Mouse (Mus musculus) midbrain, embryonic 14.5 days (tissue): ENCODE measurements around the gene Dchs1. TPM values are rescaled to one million over a fixed set of nuclear protein-coding genes. Genes with fewer than 3 reads are reported as not detected.

Experiments
- ATAC-seq: fragments of 200-750 bp; cut with Nextera tagmentation; 2 replicates; pipeline ENCODE4 v1.8.0; 2017; ENCODE audit warnings: moderate number of reproducible peaks, moderate library complexity; ENCODE audit not compliant: low FRiP score, low TSS enrichment
- DNase-seq: peaks from one replicate; pipeline ENCODE4 v3.0.0-alpha.2; 2015
- H3K27ac ChIP-seq: fragments of 300-500 bp; sonication (generic); replicated peaks from 2 replicates; pipeline ENCODE4 v1.5.1; 2014; ENCODE audit warnings: mild to moderate bottlenecking, low read depth, low read length, moderate library complexity
- H3K27me3 ChIP-seq: fragments of 300-500 bp; sonication (generic); 2 replicates; pipeline ENCODE4 v1.6.1; 2014; ENCODE audit warnings: low read length, control low read depth, mixed read lengths; ENCODE audit not compliant: control insufficient read depth, insufficient read depth
- H3K36me3 ChIP-seq: fragments of 300-500 bp; sonication (generic); 2 replicates; pipeline ENCODE4 v1.6.1; 2014; ENCODE audit warnings: low read length, control low read depth; ENCODE audit not compliant: control insufficient read depth, insufficient read depth
- H3K4me1 ChIP-seq: fragments of 300-500 bp; sonication (generic); 2 replicates; pipeline ENCODE4 v1.6.1; 2014; ENCODE audit warnings: mild to moderate bottlenecking, antibody characterized with exemption, low read length, control low read depth; ENCODE audit not compliant: control insufficient read depth, insufficient read depth
- H3K4me2 ChIP-seq: fragments of 300-500 bp; sonication (generic); 2 replicates; pipeline ENCODE4 v1.6.1; 2014; ENCODE audit warnings: mild to moderate bottlenecking, low read length, moderate library complexity
- H3K4me3 ChIP-seq: fragments of 300-500 bp; sonication (generic); replicated peaks from 2 replicates; pipeline ENCODE4 v1.5.1; 2014; ENCODE audit warnings: low read depth, low read length
- H3K9ac ChIP-seq: fragments of 300-500 bp; sonication (generic); replicated peaks from 2 replicates; pipeline ENCODE4 v1.6.1; 2014; ENCODE audit warnings: mild to moderate bottlenecking, low read length, moderate library complexity
- H3K9me3 ChIP-seq: fragments of 300-500 bp; sonication (generic); 2 replicates; pipeline ENCODE4 v1.6.1; 2016; ENCODE audit warnings: low read length, control low read depth, mixed read lengths; ENCODE audit not compliant: control insufficient read depth
- WGBS: fragments of 180-500 bp; shearing (Covaris S2); extraction: QIAGEN DNeasy Blood & Tissue Kit; methylation state at CpG from one replicate; pipeline ENCODE4 v1.1.7; 2014; 5-methylcytosine and 5-hydroxymethylcytosine counted together
- polyA plus RNA-seq: library from polyadenylated mRNA; unstranded; fragments of >200 nt; fragmentation: Nextera tagmentation; extraction: Ambion mirVana; gene quantifications from 2 replicates; pipeline ENCODE4 v1.2.1, GENCODE M21; 2014

Dchs1 gene
- polyA plus RNA-seq, 1 experiment from 2014 or later = 26.1 TPM

GRCm38 (mm10) chr7:105795759-105796366, 8.4 kb upstream of the Dchs1 start:
- Histone ChIP-seq H3K9me3 (no peaks in the 10 kb centered on the region), H3K27ac (no peak overlapping the region), H3K4me1 (no peaks in the 10 kb centered on the region), H3K36me3 (no peaks in the 10 kb centered on the region), H3K27me3 (no peaks in the 10 kb centered on the region), H3K4me3 (no peak overlapping the region), H3K4me2 (no peak overlapping the region), H3K9ac (no peak overlapping the region)
- DNase-seq (peak; percentile 34), ATAC-seq (no peak)
- 7% methylated on average over 7 of the region's 7 CpGs for WGBS

- H3K9ac ChIP-seq = no peak overlapping the region
- no peak overlapping the region for H3K4me2 ChIP-seq
- H3K4me1 ChIP-seq = peaks cover 5% of the 10 kb centered on the region; the same call in 1 of the 2 replicates
- H3K9me3 ChIP-seq = no peaks in the 10 kb centered on the region
- no peak overlapping the region for H3K4me3 ChIP-seq
- 69% methylated on average over 7 of the region's 7 CpGs for WGBS
- no peaks in the 10 kb centered on the region for H3K27me3 ChIP-seq
- no peak for DNase-seq
- H3K27ac ChIP-seq = no peak overlapping the region
- no peaks in the 10 kb centered on the region for H3K36me3 ChIP-seq
- no peak for ATAC-seq
Observed at GRCm38 (mm10) chr7:105793701-105794100, 6.2 kb upstream of the Dchs1 start.

GRCm38 (mm10) chr7:105791147-105791546, 3.7 kb upstream of the Dchs1 start:
- WGBS = 90% methylated on average over 1 of the region's 1 CpGs
- Histone ChIP-seq H3K27me3 (no peaks in the 10 kb centered on the region), H3K4me2 (no peak overlapping the region), H3K27ac (no peak overlapping the region), H3K36me3 (0 out of 2 replicates have a peak, but pooled peaks cover under 1% of the 10 kb centered on the region), H3K9me3 (no peaks in the 10 kb centered on the region), H3K4me3 (no peak overlapping the region), H3K9ac (no peak overlapping the region), H3K4me1 (peaks cover 10% of the 10 kb centered on the region)
- DNase-seq (no peak), ATAC-seq (no peak)

GRCm38 (mm10) chr7:105786506-105787284, 759 bp downstream of the Dchs1 start:
- Histone ChIP-seq H3K4me3 (peak overlapping the region; percentile 100), H3K27me3 (no peaks in the 10 kb centered on the region), H3K9me3 (no peaks in the 10 kb centered on the region), H3K27ac (peak overlapping the region; percentile 99), H3K4me1 (peaks cover 42% of the 10 kb centered on the region), H3K9ac (peak overlapping the region; percentile 100), H3K36me3 (peaks cover 42% of the 10 kb centered on the region), H3K4me2 (peak overlapping the region; percentile 85)
- DNase-seq (peak; percentile 76), ATAC-seq (peak; percentile 78)
- WGBS = 3% methylated on average over 20 of the region's 20 CpGs

GRCm38 (mm10) chr7:105784556-105784955, 2.9 kb downstream of the Dchs1 start:
- Histone ChIP-seq H3K4me1 (peaks cover 42% of the 10 kb centered on the region), H3K36me3 (peaks cover 63% of the 10 kb centered on the region), H3K4me3 (peak overlapping the region; percentile 7; the same call in 1 of the 2 replicates), H3K4me2 (peak overlapping the region; percentile 85), H3K27ac (0 out of 2 replicates have a peak overlapping the region, but pooled peaks have one; percentile 5), H3K27me3 (no peaks in the 10 kb centered on the region), H3K9ac (peak overlapping the region; percentile 100; the same call in 1 of the 2 replicates), H3K9me3 (no peaks in the 10 kb centered on the region)
- 14% methylated on average over 4 of the region's 4 CpGs for WGBS
- no peak for ATAC-seq
- no peak for DNase-seq

- H3K4me3 ChIP-seq = no peak overlapping the region
- peaks cover 69% of the 10 kb centered on the region for H3K36me3 ChIP-seq
- DNase-seq (no peak), ATAC-seq (no peak)
- H3K4me1 ChIP-seq = peaks cover 45% of the 10 kb centered on the region
- H3K4me2 ChIP-seq = peak overlapping the region; percentile 85
- H3K27ac ChIP-seq = no peak overlapping the region
- no peaks in the 10 kb centered on the region for H3K9me3 ChIP-seq
- WGBS = 53% methylated on average over 4 of the region's 4 CpGs
- H3K27me3 ChIP-seq = no peaks in the 10 kb centered on the region
- H3K9ac ChIP-seq = no peak overlapping the region
Observed at GRCm38 (mm10) chr7:105783861-105784260, 3.6 kb downstream of the Dchs1 start.

GRCm38 (mm10) chr7:105778553-105779265, 8.7 kb downstream of the Dchs1 start:
- Histone ChIP-seq H3K27ac (peak overlapping the region; percentile 60), H3K9me3 (no peaks in the 10 kb centered on the region), H3K9ac (no peak overlapping the region), H3K4me3 (no peak overlapping the region), H3K27me3 (no peaks in the 10 kb centered on the region), H3K4me2 (peak overlapping the region; percentile 33), H3K36me3 (peaks cover 77% of the 10 kb centered on the region), H3K4me1 (peaks cover 33% of the 10 kb centered on the region)
- DNase-seq = peak; percentile 32
- WGBS = 49% methylated on average over 4 of the region's 4 CpGs
- ATAC-seq = peak; percentile 59

GRCm38 (mm10) chr7:105777797-105778552, 9.5 kb downstream of the Dchs1 start:
- Histone ChIP-seq H3K9me3 (no peaks in the 10 kb centered on the region), H3K4me2 (peak overlapping the region; percentile 33), H3K27ac (peak overlapping the region; percentile 60; the same call in 1 of the 2 replicates), H3K4me3 (no peak overlapping the region), H3K27me3 (no peaks in the 10 kb centered on the region), H3K9ac (no peak overlapping the region), H3K36me3 (peaks cover 74% of the 10 kb centered on the region), H3K4me1 (peaks cover 29% of the 10 kb centered on the region)
- ATAC-seq (peak; percentile 32), DNase-seq (no peak)
- WGBS = 59% methylated on average over 13 of the region's 13 CpGs
